Mouse (Mus musculus): ENCODE measurements at regions not wholly inside any gene's neighbourhood (a gene's known extent, or its start where the extent isn't known, plus 50 kb on each side); places are given as distances from the start of the nearest gene placed in this dataset.

DNA sequence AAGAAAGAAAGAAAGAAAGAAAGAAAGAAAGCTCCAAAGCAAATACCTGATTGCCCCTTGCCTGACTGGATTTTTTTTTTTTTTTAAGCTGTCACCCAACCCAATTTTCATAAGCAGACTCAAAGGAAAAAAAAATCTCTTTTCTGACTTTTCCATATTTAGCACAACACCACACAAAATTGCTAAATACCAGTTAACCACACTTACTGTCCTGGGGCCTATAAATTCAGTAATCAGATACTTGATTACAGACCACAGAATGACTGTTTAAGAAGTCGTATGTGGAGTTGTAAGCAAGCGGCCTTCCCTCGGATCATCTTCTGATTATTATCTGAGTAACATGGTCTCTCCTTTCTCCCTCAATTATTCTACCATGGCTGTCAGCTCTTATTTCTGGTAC, 263.3 kb upstream of the Gm15217 start:
- Histone ChIP-seq H3K36me3 (ENCODE audit: control insufficient read depth, insufficient read depth, low read length) (no peaks in the 10 kb centered on the region), H3K4me2 (replicated peaks; ENCODE audit: low read depth, low read length) (no peak overlapping the region), H3K27me3 (ENCODE audit: control insufficient read depth, insufficient read depth, low read length) (no peaks in the 10 kb centered on the region), H3K4me1 (ENCODE audit: control insufficient read depth, insufficient read depth, low read length) (no peaks in the 10 kb centered on the region), H3K9ac (replicated peaks; ENCODE audit: low read depth, low read length) (no peak overlapping the region), H3K9me3 (ENCODE audit: control insufficient read depth, low read depth, low read length) (no peaks in the 10 kb centered on the region), H3K4me3 (ENCODE audit: low read depth, low read length) (no peak overlapping the region), H3K27ac (ENCODE audit: low read length) (no peak overlapping the region)
- WGBS = 74% methylated on average over 3 of the region's 3 CpGs
- ATAC-seq (ENCODE audit: insufficient number of reproducible peaks, insufficient read depth, low FRiP score, low read depth) = no peak

DNA sequence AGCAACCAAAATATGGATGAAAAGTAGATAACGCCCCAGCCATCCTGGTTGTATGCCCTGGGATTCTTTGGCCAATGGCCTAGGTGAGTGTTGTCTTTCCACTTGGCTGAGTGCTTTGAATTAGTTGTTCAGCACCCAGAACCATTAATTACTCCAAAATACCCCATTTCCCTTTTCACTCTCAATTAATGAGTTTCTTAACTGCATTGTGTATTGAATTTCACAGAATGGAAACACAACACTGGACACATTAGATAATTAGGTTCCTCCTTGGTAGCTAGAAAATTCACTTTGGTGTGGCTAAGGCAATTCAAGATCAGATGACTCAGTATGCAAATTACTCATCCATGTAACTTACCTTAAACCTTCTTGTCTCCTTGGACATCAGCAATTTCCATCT, 252.7 kb upstream of the Gm15217 start:
- H3K4me2 ChIP-seq (replicated peaks; ENCODE audit: low read depth, low read length) = no peak overlapping the region
- no peak for ATAC-seq (ENCODE audit: insufficient number of reproducible peaks, insufficient read depth, low FRiP score, low read depth)
- no peak overlapping the region for H3K4me3 ChIP-seq (ENCODE audit: low read depth, low read length)
- H3K4me1 ChIP-seq (ENCODE audit: control insufficient read depth, insufficient read depth, low read length) = no peaks in the 10 kb centered on the region
- no peak overlapping the region for H3K9ac ChIP-seq (replicated peaks; ENCODE audit: low read depth, low read length)
- no peak overlapping the region for H3K27ac ChIP-seq (ENCODE audit: low read length)
- H3K9me3 ChIP-seq (ENCODE audit: control insufficient read depth, low read depth, low read length) = no peaks in the 10 kb centered on the region
- no peaks in the 10 kb centered on the region for H3K27me3 ChIP-seq (ENCODE audit: control insufficient read depth, insufficient read depth, low read length)
- WGBS = 73% methylated on average over 1 of the region's 1 CpGs
- H3K36me3 ChIP-seq (ENCODE audit: control insufficient read depth, insufficient read depth, low read length) = no peaks in the 10 kb centered on the region

DNA sequence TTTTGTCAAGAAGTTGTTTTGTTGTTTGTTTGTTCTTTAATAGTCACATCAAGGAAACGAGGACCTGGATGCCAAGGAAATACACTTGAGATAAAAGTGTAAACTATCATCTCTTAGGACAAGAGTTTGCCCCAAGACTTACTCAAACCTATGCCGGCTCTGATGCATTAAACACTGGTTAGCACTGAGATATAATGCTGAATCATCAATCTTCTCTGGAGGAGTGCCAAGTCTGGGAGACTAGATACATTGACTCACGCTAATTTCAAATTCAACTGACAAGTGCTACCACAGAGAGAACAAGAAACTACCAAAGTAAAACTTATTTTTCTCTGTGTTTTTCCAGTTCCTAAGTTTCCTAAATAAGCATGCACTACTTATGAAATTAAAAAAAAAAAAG, 249.5 kb upstream of the Gm15217 start:
- ATAC-seq (ENCODE audit: insufficient number of reproducible peaks, insufficient read depth, low FRiP score, low read depth) = no peak
- no peaks in the 10 kb centered on the region for H3K4me1 ChIP-seq (ENCODE audit: control insufficient read depth, insufficient read depth, low read length)
- no peak overlapping the region for H3K4me2 ChIP-seq (replicated peaks; ENCODE audit: low read depth, low read length)
- WGBS = 36% methylated on average over 3 of the region's 3 CpGs
- no peak overlapping the region for H3K27ac ChIP-seq (ENCODE audit: low read length)
- no peak overlapping the region for H3K9ac ChIP-seq (replicated peaks; ENCODE audit: low read depth, low read length)
- H3K36me3 ChIP-seq (ENCODE audit: control insufficient read depth, insufficient read depth, low read length) = no peaks in the 10 kb centered on the region
- no peaks in the 10 kb centered on the region for H3K9me3 ChIP-seq (ENCODE audit: control insufficient read depth, low read depth, low read length)
- H3K27me3 ChIP-seq (ENCODE audit: control insufficient read depth, insufficient read depth, low read length) = no peaks in the 10 kb centered on the region
- H3K4me3 ChIP-seq (ENCODE audit: low read depth, low read length) = no peak overlapping the region

DNA sequence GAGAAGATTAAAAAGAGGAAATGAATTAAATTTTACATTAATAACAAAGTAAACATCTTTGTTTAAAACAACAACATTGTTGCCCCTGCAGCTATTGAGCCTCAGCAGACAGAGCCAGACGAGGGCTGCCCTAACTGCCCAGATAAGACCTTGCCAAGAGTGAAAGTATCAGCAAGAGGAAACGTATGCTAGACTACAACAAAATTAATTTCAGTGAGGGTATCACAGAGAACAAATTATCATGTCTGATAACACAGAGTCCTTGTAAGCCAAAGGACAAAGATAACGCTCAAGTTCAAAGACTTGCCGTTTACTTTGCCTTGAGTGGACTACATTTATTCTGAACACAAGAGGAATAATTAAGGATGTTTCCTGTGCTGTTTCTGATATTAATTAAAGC, 235.0 kb upstream of the Gm15217 start:
- Histone ChIP-seq H3K4me1 (ENCODE audit: control insufficient read depth, insufficient read depth, low read length) (no peaks in the 10 kb centered on the region), H3K9me3 (ENCODE audit: control insufficient read depth, low read depth, low read length) (no peaks in the 10 kb centered on the region), H3K4me3 (ENCODE audit: low read depth, low read length) (no peak overlapping the region), H3K9ac (replicated peaks; ENCODE audit: low read depth, low read length) (no peak overlapping the region), H3K36me3 (ENCODE audit: control insufficient read depth, insufficient read depth, low read length) (no peaks in the 10 kb centered on the region), H3K27ac (ENCODE audit: low read length) (no peak overlapping the region), H3K4me2 (replicated peaks; ENCODE audit: low read depth, low read length) (no peak overlapping the region), H3K27me3 (ENCODE audit: control insufficient read depth, insufficient read depth, low read length) (no peaks in the 10 kb centered on the region)
- 40% methylated on average over 4 of the region's 4 CpGs for WGBS
- no peak for ATAC-seq (ENCODE audit: insufficient number of reproducible peaks, insufficient read depth, low FRiP score, low read depth)

DNA sequence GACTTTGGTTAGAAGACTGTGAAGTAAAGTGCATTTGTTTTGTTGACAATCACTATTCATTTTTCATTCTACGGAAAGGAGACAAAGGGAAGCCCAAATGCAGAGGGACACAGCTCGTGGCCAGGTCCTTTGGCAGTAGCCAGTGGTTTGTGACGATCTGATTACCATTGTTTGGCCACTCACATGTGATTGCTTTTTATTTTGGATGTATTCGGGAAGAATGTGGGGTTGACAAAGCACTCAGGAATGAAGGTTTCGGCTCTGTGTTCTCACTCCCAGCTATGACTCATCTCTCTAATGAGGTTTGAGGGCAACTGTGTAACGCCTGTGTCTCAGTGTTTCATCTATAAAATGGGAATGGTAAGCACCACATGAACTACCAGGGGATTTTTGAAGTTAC, 234.5 kb upstream of the Gm15217 start:
- H3K4me1 ChIP-seq (ENCODE audit: control insufficient read depth, insufficient read depth, low read length) = no peaks in the 10 kb centered on the region
- WGBS = 51% methylated on average over 6 of the region's 6 CpGs
- no peaks in the 10 kb centered on the region for H3K9me3 ChIP-seq (ENCODE audit: control insufficient read depth, low read depth, low read length)

GRCm38 (mm10) chr14:46145584-46145983, 233.6 kb upstream of the Gm15217 start:
- no peak for ATAC-seq (ENCODE audit: insufficient number of reproducible peaks, insufficient read depth, low FRiP score, low read depth)
- no peak overlapping the region for H3K4me3 ChIP-seq (ENCODE audit: low read depth, low read length)
- WGBS = 46% methylated on average over 7 of the region's 7 CpGs

More for the DNA sequence above, 234.5 kb upstream of the Gm15217 start:
- no peak overlapping the region for H3K4me2 ChIP-seq (replicated peaks; ENCODE audit: low read depth, low read length)
- H3K4me3 ChIP-seq (ENCODE audit: low read depth, low read length) = no peak overlapping the region
- H3K27ac ChIP-seq (ENCODE audit: low read length) = no peak overlapping the region
- no peaks in the 10 kb centered on the region for H3K27me3 ChIP-seq (ENCODE audit: control insufficient read depth, insufficient read depth, low read length)
- H3K36me3 ChIP-seq (ENCODE audit: control insufficient read depth, insufficient read depth, low read length) = no peaks in the 10 kb centered on the region
- H3K9ac ChIP-seq (replicated peaks; ENCODE audit: low read depth, low read length) = no peak overlapping the region
- ATAC-seq (ENCODE audit: insufficient number of reproducible peaks, insufficient read depth, low FRiP score, low read depth) = no peak

DNA sequence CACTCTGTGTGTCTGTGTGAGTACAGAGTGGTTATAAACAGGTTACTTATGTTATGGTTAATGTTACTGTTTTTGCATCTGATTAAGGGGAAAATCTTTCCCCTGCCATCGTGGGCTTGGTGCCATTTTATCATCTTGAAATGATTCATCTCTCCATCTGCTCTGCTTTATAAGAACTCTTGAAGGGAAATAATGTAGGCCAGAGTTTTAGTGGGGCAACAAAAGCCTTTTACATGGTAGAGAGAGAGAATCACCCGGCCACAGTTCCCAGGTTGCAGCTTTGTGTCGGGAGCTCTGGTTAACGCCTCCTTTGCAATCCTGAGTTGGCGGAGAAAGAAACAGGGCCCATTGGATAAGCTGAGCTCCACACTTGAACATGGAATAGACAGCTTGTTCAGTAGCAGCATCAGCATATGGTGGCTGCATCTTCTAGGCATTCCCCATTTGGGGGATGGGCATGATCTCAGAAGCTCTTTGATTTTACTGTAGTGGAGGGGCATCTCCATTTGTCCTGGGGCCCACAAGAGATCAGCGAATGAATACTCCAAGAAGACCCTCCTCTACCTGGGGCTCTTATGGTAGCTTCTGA, 230.0 kb upstream of the Gm15217 start:
- H3K27ac ChIP-seq (ENCODE audit: low read length) = no peak overlapping the region
- no peak for ATAC-seq (ENCODE audit: insufficient number of reproducible peaks, insufficient read depth, low FRiP score, low read depth)
- no peaks in the 10 kb centered on the region for H3K27me3 ChIP-seq (ENCODE audit: control insufficient read depth, insufficient read depth, low read length)
- no peaks in the 10 kb centered on the region for H3K36me3 ChIP-seq (ENCODE audit: control insufficient read depth, insufficient read depth, low read length)
- H3K4me3 ChIP-seq (ENCODE audit: low read depth, low read length) = no peak overlapping the region
- H3K4me1 ChIP-seq (ENCODE audit: control insufficient read depth, insufficient read depth, low read length) = no peaks in the 10 kb centered on the region
- H3K9me3 ChIP-seq (ENCODE audit: control insufficient read depth, low read depth, low read length) = no peaks in the 10 kb centered on the region
- WGBS = 77% methylated on average over 6 of the region's 6 CpGs
- H3K4me2 ChIP-seq (replicated peaks; ENCODE audit: low read depth, low read length) = no peak overlapping the region
- H3K9ac ChIP-seq (replicated peaks; ENCODE audit: low read depth, low read length) = no peak overlapping the region

More at GRCm38 (mm10) chr14:46145584-46145983, 233.6 kb upstream of the Gm15217 start:
- Histone ChIP-seq H3K36me3 (ENCODE audit: control insufficient read depth, insufficient read depth, low read length) (no peaks in the 10 kb centered on the region), H3K4me2 (replicated peaks; ENCODE audit: low read depth, low read length) (no peak overlapping the region), H3K9me3 (ENCODE audit: control insufficient read depth, low read depth, low read length) (no peaks in the 10 kb centered on the region), H3K4me1 (ENCODE audit: control insufficient read depth, insufficient read depth, low read length) (no peaks in the 10 kb centered on the region), H3K27ac (ENCODE audit: low read length) (no peak overlapping the region), H3K9ac (replicated peaks; ENCODE audit: low read depth, low read length) (no peak overlapping the region), H3K27me3 (ENCODE audit: control insufficient read depth, insufficient read depth, low read length) (no peaks in the 10 kb centered on the region)

DNA sequence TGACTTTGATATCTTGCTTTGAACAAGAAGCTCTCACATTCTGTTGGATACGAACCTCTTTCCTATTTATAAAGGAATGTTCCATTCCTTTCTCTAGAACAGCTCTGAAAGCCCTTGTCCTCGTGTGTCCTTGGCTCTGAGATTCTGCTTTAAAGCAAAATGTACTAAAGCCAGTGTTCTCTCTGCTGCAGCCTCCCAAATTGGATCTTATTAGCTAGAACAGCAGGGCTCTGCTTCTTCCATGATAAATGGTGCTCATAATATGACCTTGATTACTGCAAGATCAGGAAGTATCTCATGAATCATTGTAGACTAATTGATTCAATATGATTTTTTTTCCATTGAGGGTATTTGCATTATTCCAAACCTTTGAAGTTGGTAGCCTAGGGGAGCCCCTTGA, 220.5 kb upstream of the Gm15217 start:
- H3K9ac ChIP-seq (replicated peaks; ENCODE audit: low read depth, low read length) = no peak overlapping the region
- H3K27ac ChIP-seq (ENCODE audit: low read length) = no peak overlapping the region
- H3K4me1 ChIP-seq (ENCODE audit: control insufficient read depth, insufficient read depth, low read length) = no peaks in the 10 kb centered on the region
- no peak overlapping the region for H3K4me2 ChIP-seq (replicated peaks; ENCODE audit: low read depth, low read length)
- no peak overlapping the region for H3K4me3 ChIP-seq (ENCODE audit: low read depth, low read length)
- 56% methylated on average over 2 of the region's 2 CpGs for WGBS
- no peaks in the 10 kb centered on the region for H3K27me3 ChIP-seq (ENCODE audit: control insufficient read depth, insufficient read depth, low read length)
- no peaks in the 10 kb centered on the region for H3K9me3 ChIP-seq (ENCODE audit: control insufficient read depth, low read depth, low read length)
- no peak for ATAC-seq (ENCODE audit: insufficient number of reproducible peaks, insufficient read depth, low FRiP score, low read depth)
- no peaks in the 10 kb centered on the region for H3K36me3 ChIP-seq (ENCODE audit: control insufficient read depth, insufficient read depth, low read length)

- WGBS = 50% methylated on average over 9 of the region's 9 CpGs
Observed at GRCm38 (mm10) chr14:46172181-46172874, 206.9 kb upstream of the Gm15217 start.

More at GRCm38 (mm10) chr14:46172181-46172874, 206.9 kb upstream of the Gm15217 start:
- ATAC-seq (ENCODE audit: insufficient number of reproducible peaks, insufficient read depth, low FRiP score, low read depth) = no peak
- Histone ChIP-seq H3K36me3 (ENCODE audit: control insufficient read depth, insufficient read depth, low read length) (no peaks in the 10 kb centered on the region), H3K9ac (replicated peaks; ENCODE audit: low read depth, low read length) (no peak overlapping the region), H3K27ac (ENCODE audit: low read length) (no peak overlapping the region), H3K4me1 (ENCODE audit: control insufficient read depth, insufficient read depth, low read length) (peaks cover 5% of the 10 kb centered on the region; the same call in 1 of the 2 replicates), H3K4me3 (ENCODE audit: low read depth, low read length) (no peak overlapping the region), H3K9me3 (ENCODE audit: control insufficient read depth, low read depth, low read length) (no peaks in the 10 kb centered on the region), H3K4me2 (replicated peaks; ENCODE audit: low read depth, low read length) (no peak overlapping the region), H3K27me3 (ENCODE audit: control insufficient read depth, insufficient read depth, low read length) (no peaks in the 10 kb centered on the region)

Measured in stomach, embryonic 14.5 days (tissue).